Comparison of ENCODE assay signal across 9 mouse cellular contexts in genomic region chr4:140723801-140724200, GRCm38 (mm10). TPM values are rescaled to one million over a fixed set of nuclear protein-coding genes. Genes with fewer than 3 reads are reported as not detected.
A peak's percentile ranks its signal among the peaks of the same experiment; 100 is the strongest.
DNase-seq lines count a peak whose midpoint lies in the region; ATAC-seq and TF ChIP-seq lines count a peak whose summit lies in the region.
"Had no signal": no experiment of that assay in that cellular context is flagged by ENCODE, and none has a peak within 500 bp of the region (broad histone marks: within the 10 kb centered on the region; RNA-seq: fewer than 3 reads in every experiment).

No protein-coding gene starts in this region.

- no peaks in the 10 kb centered on the region for H3K4me1 ChIP-seq in stomach, postnatal 0 days (replicated peaks; ENCODE audit: control insufficient read depth, insufficient read depth)

- H3K36me3 ChIP-seq in C2C12 (ENCODE audit: control insufficient read depth, insufficient read depth) = peaks cover 62% of the 10 kb centered on the region
- H3K36me3 ChIP-seq in stomach, postnatal 0 days (ENCODE audit: control insufficient read depth, insufficient read depth, low read length) = peaks cover 12% of the 10 kb centered on the region; the same call in 1 of the 2 replicates

- DNase-seq in adrenal gland, postnatal 10 days = peak; percentile 41
- no peak for DNase-seq in adrenal gland, postnatal 25 days
- peak; percentile 68 for DNase-seq in embryo, embryonic 11 days
- peak; percentile 66 for DNase-seq in induced T-regulatory cell, adult 2 months (ENCODE audit: low read depth)
- peak; percentile 65 for DNase-seq in lung, postnatal 10 days
- DNase-seq in stomach, postnatal 0 days (ENCODE audit: low spot score) = peak; percentile 51
- no peak for DNase-seq in layer of hippocampus, postnatal 36 days

- H3K27ac ChIP-seq in stomach, postnatal 0 days (replicated peaks) = no peak overlapping the region

- no peak for TF ChIP-seq EP300 in stomach, postnatal 0 days (optimal IDR thresholded peaks at IDR 0.05)

- no peak overlapping the region for H3ac ChIP-seq in C2C12 (ENCODE audit: control insufficient read depth, insufficient read length, low read depth)

- WGBS in stomach, postnatal 0 days = 55% methylated on average over 5 of the region's 5 CpGs

- peak; percentile 30 for TF ChIP-seq CTCF in C2C12 (IDR thresholded peaks at IDR 0.05; ENCODE audit: control insufficient read depth, insufficient read depth, insufficient read length)
- peak; percentile 80 for TF ChIP-seq CTCF in stomach, postnatal 0 days (IDR thresholded peaks at IDR 0.05; ENCODE audit: low read depth)

- no peak overlapping the region for H3K9ac ChIP-seq in stomach, postnatal 0 days (ENCODE audit: low read length)

- H3K4me3 ChIP-seq in C2C12 (ENCODE audit: insufficient read depth, poor library complexity, severe bottlenecking) = no peak overlapping the region
- H3K4me3 ChIP-seq in stomach, postnatal 0 days (ENCODE audit: low read depth, low read length) = no peak overlapping the region

- H3K79me3 ChIP-seq in C2C12 (ENCODE audit: low read depth) = no peaks in the 10 kb centered on the region

- H3K27me3 ChIP-seq in C2C12 (ENCODE audit: control insufficient read depth, insufficient read depth, insufficient read length) = no peaks in the 10 kb centered on the region
- H3K27me3 ChIP-seq in stomach, postnatal 0 days (ENCODE audit: control insufficient read depth, insufficient read depth, low read length) = no peaks in the 10 kb centered on the region

- H3K9me3 ChIP-seq in stomach, postnatal 0 days (ENCODE audit: control insufficient read depth, low read length) = no peaks in the 10 kb centered on the region

- ATAC-seq in stomach, postnatal 0 days (ENCODE audit: low FRiP score, low TSS enrichment) = peak; percentile 49

- H3K79me2 ChIP-seq in C2C12 (ENCODE audit: control insufficient read depth, insufficient read depth) = peaks cover 4% of the 10 kb centered on the region

- no peak overlapping the region for H3K4me2 ChIP-seq in stomach, postnatal 0 days (replicated peaks; ENCODE audit: low read depth)

TF ChIP-seq in C2C12, 6 proteins besides CTCF, POLR2A, EP300 and RAD21:
- no peak for TF ChIP-seq FOSL1 (IDR thresholded peaks at IDR 0.05; ENCODE audit: insufficient read depth, low read length, poor library complexity, severe bottlenecking)
- TF ChIP-seq MAX (IDR thresholded peaks at IDR 0.05) = no peak
- no peak for TF ChIP-seq MYOG (IDR thresholded peaks at IDR 0.05; ENCODE audit: control insufficient read depth, extremely low read depth, insufficient read length)

RNA-seq across cellular contexts. Expression of gene Padi6, which starts 18.6 kb away (rescaled TPM):
- under 1 TPM in 1 of 2 experiments, not detected in 1; 0.55 TPM for total RNA-seq in adrenal gland, postnatal 10 days (2021)
- 0.15 TPM in 1 of 2 replicates, not detected in the other for total RNA-seq in adrenal gland, postnatal 25 days (2021)
- not detected for polyA plus RNA-seq in C2C12 (2012; fragmentation: generic; extraction: Trizol)
- polyA plus RNA-seq in stomach, postnatal 0 days (2015; fragmentation: Nextera tagmentation; extraction: Ambion mirVana) = not detected in 2 replicates
- not detected for total RNA-seq in layer of hippocampus, postnatal 36 days (2021)
- polyA plus RNA-seq: stomach, embryonic 14.5 days had no signal

RNA-seq across cellular contexts. Expression of gene Rcc2, which starts 23.5 kb away (rescaled TPM):
- 10 to 100 TPM; 69.2 to 74.3 TPM for total RNA-seq in adrenal gland, postnatal 10 days (2021)
- total RNA-seq in adrenal gland, postnatal 25 days (2021) = 82.0 and 87.5 TPM in 2 replicates
- polyA plus RNA-seq in C2C12 (2012; fragmentation: generic; extraction: Trizol) = 213 TPM
- polyA plus RNA-seq in stomach, postnatal 0 days (2015; fragmentation: Nextera tagmentation; extraction: Ambion mirVana) = 18.9 and 20.4 TPM in 2 replicates
- total RNA-seq in layer of hippocampus, postnatal 36 days (2021) = 10 to 100 TPM; 87.9 to 90.7 TPM

RNA-seq across cellular contexts. Expression of gene Padi4, which starts 50.2 kb away (rescaled TPM):
- 1 to 10 TPM; 1.1 to 1.2 TPM for total RNA-seq in adrenal gland, postnatal 10 days (2021)
- 0.76 TPM in 1 of 2 replicates, not detected in the other for total RNA-seq in adrenal gland, postnatal 25 days (2021)
- polyA plus RNA-seq in C2C12 (2012; fragmentation: generic; extraction: Trizol) = 0.02 TPM
- polyA plus RNA-seq in stomach, postnatal 0 days (2015; fragmentation: Nextera tagmentation; extraction: Ambion mirVana) = 0.23 and 0.27 TPM in 2 replicates
- total RNA-seq in layer of hippocampus, postnatal 36 days (2021) = not detected

RNA-seq across cellular contexts. Expression of gene Arhgef10l, which starts 58.0 kb away (rescaled TPM):
- 10 to 100 TPM; 17.5 to 25.7 TPM for total RNA-seq in adrenal gland, postnatal 10 days (2021)
- total RNA-seq in adrenal gland, postnatal 25 days (2021) = 10.0 and 16.6 TPM in 2 replicates
- 27.8 TPM for polyA plus RNA-seq in C2C12 (2012; fragmentation: generic; extraction: Trizol)
- 11.3 and 12.7 TPM in 2 replicates for polyA plus RNA-seq in stomach, postnatal 0 days (2015; fragmentation: Nextera tagmentation; extraction: Ambion mirVana)
- total RNA-seq in layer of hippocampus, postnatal 36 days (2021) = 10 to 100 TPM; 41.7 to 43.9 TPM

Comparison
In these comparisons a context has a peak if more than half of its experiments do, and no peak if none do; other contexts are left out.
1. DNase-seq: peak in adrenal gland, postnatal 10 days (single experiment), embryo, embryonic 11 days (single experiment), induced T-regulatory cell, adult 2 months (single experiment), lung, postnatal 10 days (single experiment) and stomach, postnatal 0 days (single experiment); none in adrenal gland, postnatal 25 days (single experiment) and layer of hippocampus, postnatal 36 days (0 of 2).